In genomic region chr17:84879146-84879545, GRCm38 (mm10) we compare ENCODE assay signal across 16 mouse cellular contexts.
DNase-seq lines count a peak whose midpoint lies in the region; ATAC-seq lines count a peak whose summit lies in the region.
"Had no signal": no experiment of that assay in that cellular context is flagged by ENCODE, and none has a peak within 500 bp of the region (broad histone marks: within the 10 kb centered on the region; RNA-seq: fewer than 3 reads in every experiment).

No protein-coding gene starts in this region.

- peak; percentile 9 for DNase-seq in adrenal gland, adult 2 months
- DNase-seq in adrenal gland, postnatal 14 days, result no peak
- DNase-seq in ZHBTc4 (ENCODE audit: low read depth, low spot score), result peak; percentile 18
- peak; percentile 68 to 90 for DNase-seq in kidney, postnatal 25 days
- no peak for DNase-seq in thymus, postnatal 4 days
- no peak for DNase-seq in thymus, postnatal 10 days (ENCODE audit: low spot score in 2 of 2)
- no peak for DNase-seq in cerebellum, adult 18-20 months
- DNase-seq: heart, postnatal 4 days; lung, postnatal 10 days; right cerebral cortex, postnatal 14 days; thymus, postnatal 36 days had no signal

- H3K27ac ChIP-seq in liver, embryonic 16.5 days (ENCODE audit: low read length), result peak overlapping the region; percentile 81
- H3K27ac ChIP-seq: embryonic facial prominence, embryonic 13.5 days; heart, embryonic 10.5 days; limb, embryonic 12.5 days had no signal

- no peak overlapping the region for H3K9ac ChIP-seq in liver, embryonic 16.5 days (ENCODE audit: low read depth, low read length)
- H3K9ac ChIP-seq: embryonic facial prominence, embryonic 13.5 days; limb, embryonic 12.5 days had no signal

- ATAC-seq in liver, embryonic 16.5 days (ENCODE audit: low read depth), result peak; percentile 81
- ATAC-seq: forebrain, embryonic 14.5 days had no signal

- H3K4me1 ChIP-seq in liver, embryonic 16.5 days (ENCODE audit: control insufficient read depth, low read depth, low read length), result peaks cover 10% of the 10 kb centered on the region
- H3K4me1 ChIP-seq: heart, embryonic 10.5 days; limb, embryonic 12.5 days had no signal

- H3K9me3 ChIP-seq in liver, embryonic 16.5 days (replicated peaks; ENCODE audit: control insufficient read depth, low read length), result no peaks in the 10 kb centered on the region
- H3K9me3 ChIP-seq: embryonic facial prominence, embryonic 13.5 days; heart, embryonic 10.5 days; limb, embryonic 12.5 days had no signal

- H3K36me3 ChIP-seq in liver, embryonic 16.5 days (ENCODE audit: control insufficient read depth, insufficient read depth), result no peaks in the 10 kb centered on the region
- H3K36me3 ChIP-seq: embryonic facial prominence, embryonic 13.5 days; heart, embryonic 10.5 days; limb, embryonic 12.5 days had no signal

- no peak overlapping the region for H3K4me3 ChIP-seq in liver, embryonic 16.5 days (ENCODE audit: low read depth, low read length)
- H3K4me3 ChIP-seq: embryonic facial prominence, embryonic 13.5 days; heart, embryonic 10.5 days; limb, embryonic 12.5 days had no signal

- 73% methylated on average over 10 of the region's 10 CpGs for WGBS in liver, embryonic 16.5 days (ENCODE audit: insufficient replicate concordance)

- H3K4me2 ChIP-seq in liver, embryonic 16.5 days (ENCODE audit: low read depth, low read length), result peak overlapping the region; percentile 65; the same call in 1 of the 2 replicates
- H3K4me2 ChIP-seq: embryonic facial prominence, embryonic 13.5 days; limb, embryonic 12.5 days had no signal

- no peaks in the 10 kb centered on the region for H3K27me3 ChIP-seq in liver, embryonic 16.5 days (ENCODE audit: control insufficient read depth, insufficient read depth, low read depth, low read length)
- H3K27me3 ChIP-seq: embryonic facial prominence, embryonic 13.5 days; limb, embryonic 12.5 days had no signal

Comparison
In these comparisons a context has a peak if more than half of its experiments do, and no peak if none do; other contexts are left out.
1. DNase-seq: peak in adrenal gland, adult 2 months (single experiment), ZHBTc4 (single experiment) and kidney, postnatal 25 days (2 of 2); none in adrenal gland, postnatal 14 days (single experiment), thymus, postnatal 4 days (single experiment), thymus, postnatal 10 days (0 of 2) and cerebellum, adult 18-20 months (0 of 2).